Mouse (Mus musculus) CH12.LX (cell line): ENCODE results near the gene Lrrc8b. TPM values are rescaled to one million over a fixed set of nuclear protein-coding genes. Genes with fewer than 3 reads are reported as not detected.
A peak's percentile ranks its signal among the peaks of the same experiment; 100 is the strongest.

Experiments used
- DNase-seq: peaks from one replicate; pipeline ENCODE4 v3.0.0-alpha.2; 2013; ENCODE audit errors: extremely low read depth
- H3K27ac ChIP-seq: 2 replicates; pipeline ENCODE4 v1.5.1; 2012; ENCODE audit warnings: low read depth, mild to moderate bottlenecking, control low read depth, moderate library complexity; ENCODE audit not compliant: insufficient read depth
- H3K27me3 ChIP-seq: replicated peaks from 2 replicates; pipeline ENCODE3; 2012; ENCODE audit warnings: inconsistent platforms
- H3K36me3 ChIP-seq, 2 experiments: replicated peaks in 1 of 2; 2 replicates each; pipeline versions ENCODE3 to v1.6.1; 2012; ENCODE audit warnings: inconsistent platforms in 1 of 2, low read length in 1 of 2, mild to moderate bottlenecking in 1 of 2, mixed read lengths in 1 of 2, moderate library complexity in 1 of 2; ENCODE audit not compliant: control insufficient read depth in 1 of 2, insufficient read depth in 1 of 2
- H3K4me1 ChIP-seq, 2 experiments: 2 replicates each; pipeline ENCODE4 v1.6.1; 2012; ENCODE audit warnings: inconsistent platforms in 1 of 2, moderate library complexity in 1 of 2; ENCODE audit not compliant: insufficient read depth in 2 of 2, control insufficient read depth in 1 of 2
- H3K4me2 ChIP-seq: 2 replicates; pipeline ENCODE4 v1.6.1; 2012; ENCODE audit warnings: low read depth, mild to moderate bottlenecking, control low read depth; ENCODE audit not compliant: poor library complexity, insufficient read depth, severe bottlenecking
- H3K4me3 ChIP-seq, 3 experiments: fragments of 150-350 bp in 1 of 3; sonication (generic) in 1 of 3; replicated peaks in 1 of 3; 2 replicates each; pipeline versions ENCODE3 to v1.5.1; 2011 to 2012; ENCODE audit warnings: low read depth in 2 of 3, low read length in 2 of 3, mild to moderate bottlenecking in 2 of 3, moderate library complexity in 2 of 3, control low read depth in 1 of 3, improper control_type of control experiment in 1 of 3, inconsistent platforms in 1 of 3, mixed read lengths in 1 of 3; ENCODE audit not compliant: poor library complexity in 1 of 3
- H3K79me2 ChIP-seq: replicated peaks from 2 replicates; pipeline ENCODE4 v1.6.1; 2012; ENCODE audit warnings: mild to moderate bottlenecking, moderate library complexity; ENCODE audit not compliant: control insufficient read depth, poor library complexity, insufficient read depth, severe bottlenecking; ENCODE audit errors: extremely low read depth
- H3K9ac ChIP-seq: 2 replicates; pipeline ENCODE4 v1.6.1; 2012; ENCODE audit warnings: low read depth, mild to moderate bottlenecking, control low read depth, moderate library complexity; ENCODE audit not compliant: insufficient read depth
- H3K9me3 ChIP-seq: replicated peaks from 2 replicates; pipeline ENCODE3; 2012; ENCODE audit warnings: low read length, inconsistent platforms, mixed read lengths
- BHLHE40 ChIP-seq: IDR thresholded peaks from 2 replicates; pipeline ENCODE4 v1.6.1; 2011; ENCODE audit warnings: mild to moderate bottlenecking, low read depth, low read length, improper control_type of control experiment
- CHD1 ChIP-seq: IDR thresholded peaks from 2 replicates; pipeline ENCODE4 v1.6.1; 2012; ENCODE audit warnings: low read depth, low read length, improper control_type of control experiment, inconsistent platforms
- CTCF ChIP-seq, 2 experiments: IDR thresholded peaks in 1 of 2; conservative IDR thresholded peaks in 1 of 2; 2 replicates each; pipeline ENCODE4 v1.5.1; 2011 to 2012; ENCODE audit warnings: low read depth in 2 of 2, low read length in 2 of 2, improper control_type of control experiment in 1 of 2, inconsistent platforms in 1 of 2, mild to moderate bottlenecking in 1 of 2, moderate library complexity in 1 of 2
- ELF1 ChIP-seq: IDR thresholded peaks from 2 replicates; pipeline ENCODE4 v1.6.1; 2014; ENCODE audit warnings: low read depth, mild to moderate bottlenecking, inconsistent platforms, low read length, improper control_type of control experiment
- EP300 ChIP-seq: IDR thresholded peaks from 2 replicates; pipeline ENCODE4 v1.6.1; 2011; ENCODE audit warnings: low read length, improper control_type of control experiment
- ETS1 ChIP-seq: conservative IDR thresholded peaks from 2 replicates; pipeline ENCODE4 v1.6.1; 2012; ENCODE audit warnings: low read depth, mild to moderate bottlenecking, inconsistent platforms, low read length, improper control_type of control experiment, moderate library complexity
- GABPA ChIP-seq: IDR thresholded peaks from 2 replicates; pipeline ENCODE4 v1.6.1; 2012; ENCODE audit warnings: low read depth, low read length, improper control_type of control experiment, inconsistent platforms; ENCODE audit not compliant: insufficient replicate concordance
- HCFC1 ChIP-seq: IDR thresholded peaks from 2 replicates; pipeline ENCODE4 v1.6.1; 2012; ENCODE audit warnings: low read depth, mild to moderate bottlenecking, inconsistent platforms, low read length, improper control_type of control experiment
- IRF4 ChIP-seq: IDR thresholded peaks from 2 replicates; pipeline ENCODE4 v1.6.1; 2014; ENCODE audit warnings: low read depth, mild to moderate bottlenecking, inconsistent platforms, low read length, improper control_type of control experiment
- JUN ChIP-seq: IDR thresholded peaks from 2 replicates; pipeline ENCODE4 v1.6.1; 2011; ENCODE audit warnings: low read depth, mild to moderate bottlenecking, low read length, improper control_type of control experiment, moderate library complexity; ENCODE audit not compliant: insufficient read depth
- JUND ChIP-seq: conservative IDR thresholded peaks from 2 replicates; pipeline ENCODE4 v1.6.1; 2011; ENCODE audit warnings: low read depth, low read length, improper control_type of control experiment
- MAFK ChIP-seq: IDR thresholded peaks from 2 replicates; pipeline ENCODE4 v1.6.1; 2011; ENCODE audit warnings: low read length, improper control_type of control experiment; ENCODE audit not compliant: insufficient replicate concordance
- MAX ChIP-seq: IDR thresholded peaks from 2 replicates; pipeline ENCODE4 v1.6.1; 2011; ENCODE audit warnings: low read length, improper control_type of control experiment
- MEF2A ChIP-seq: IDR thresholded peaks from 2 replicates; pipeline ENCODE4 v1.6.1; 2014; ENCODE audit warnings: low read depth, mild to moderate bottlenecking, inconsistent platforms, low read length, improper control_type of control experiment, borderline replicate concordance
- MXI1 ChIP-seq: IDR thresholded peaks from 2 replicates; pipeline ENCODE4 v1.6.1; 2011; ENCODE audit warnings: mild to moderate bottlenecking, low read depth, low read length, improper control_type of control experiment
- NELFE ChIP-seq: IDR thresholded peaks from 2 replicates; pipeline ENCODE4 v1.6.1; 2011; ENCODE audit warnings: low read depth, low read length, improper control_type of control experiment
- PAX5 ChIP-seq: IDR thresholded peaks from 2 replicates; pipeline ENCODE4 v1.6.1; 2012; ENCODE audit warnings: low read length, inconsistent platforms, mixed read lengths
- POLR2AphosphoS2 ChIP-seq: IDR thresholded peaks from 2 replicates; pipeline ENCODE4 v1.6.1; 2011; ENCODE audit warnings: low read depth, low read length, improper control_type of control experiment
- RAD21 ChIP-seq: IDR thresholded peaks from 2 replicates; pipeline ENCODE4 v1.6.1; 2011; ENCODE audit warnings: low read depth, mild to moderate bottlenecking, low read length, improper control_type of control experiment, moderate library complexity
- RCOR1 ChIP-seq: conservative IDR thresholded peaks from 2 replicates; pipeline ENCODE4 v1.6.1; 2012; ENCODE audit warnings: low read depth, mild to moderate bottlenecking, inconsistent platforms, low read length, improper control_type of control experiment
- SIN3A ChIP-seq: IDR thresholded peaks from 2 replicates; pipeline ENCODE4 v1.6.1; 2012; ENCODE audit warnings: low read length, improper control_type of control experiment, inconsistent platforms
- SMC3 ChIP-seq: IDR thresholded peaks from 2 replicates; pipeline ENCODE4 v1.6.1; 2011; ENCODE audit warnings: low read depth, low read length, improper control_type of control experiment
- TBP ChIP-seq: conservative IDR thresholded peaks from 2 replicates; pipeline ENCODE4 v1.6.1; 2011; ENCODE audit warnings: low read depth, low read length, improper control_type of control experiment
- TCF12 ChIP-seq: IDR thresholded peaks from 2 replicates; pipeline ENCODE4 v1.6.1; 2014; ENCODE audit warnings: low read depth, mild to moderate bottlenecking, inconsistent platforms, low read length, improper control_type of control experiment
- UBTF ChIP-seq: IDR thresholded peaks from 2 replicates; pipeline ENCODE4 v1.6.1; 2012; ENCODE audit warnings: low read depth, mild to moderate bottlenecking, inconsistent platforms, low read length, improper control_type of control experiment, moderate library complexity
- USF1 ChIP-seq: IDR thresholded peaks from 2 replicates; pipeline ENCODE4 v1.6.1; 2014; ENCODE audit warnings: low read depth, mild to moderate bottlenecking, inconsistent platforms, low read length, improper control_type of control experiment
- USF2 ChIP-seq: conservative IDR thresholded peaks from 2 replicates; pipeline ENCODE4 v1.6.1; 2011; ENCODE audit warnings: low read depth, low read length, improper control_type of control experiment
- ZC3H11A ChIP-seq: IDR thresholded peaks from 2 replicates; pipeline ENCODE4 v1.6.1; 2012; ENCODE audit warnings: low read depth, mild to moderate bottlenecking, inconsistent platforms, low read length, improper control_type of control experiment
- ZKSCAN1 ChIP-seq: IDR thresholded peaks from 2 replicates; pipeline ENCODE4 v1.6.1; 2012; ENCODE audit warnings: low read depth, inconsistent platforms, low read length, improper control_type of control experiment, borderline replicate concordance
- ZNF384 ChIP-seq: IDR thresholded peaks from 2 replicates; pipeline ENCODE4 v1.6.1; 2012; ENCODE audit warnings: low read depth, low read length, improper control_type of control experiment, inconsistent platforms
- dilution Hi-C: fragments of 300-500 bp; cut with MboI; formaldehyde crosslinking; loops from 2 replicates; pipeline ENCODE4 v1.14.3; 2020; ENCODE audit warnings: low sequenced_read_pairs; ENCODE audit not compliant: extremely low pct_unique_long_range_greater_than_20kb, extremely low pct_ligation_motif_present
- in situ Hi-C: fragments of 300-500 bp; cut with MboI; formaldehyde crosslinking; loops from 3 replicates; pipeline ENCODE4 v1.14.3; 2019; ENCODE audit warnings: low sequenced_read_pairs, low pct_ligation_motif_present, low pct_unique_long_range_greater_than_20kb, mixed read lengths
- polyA plus RNA-seq: library from polyadenylated mRNA; unstranded; fragments of >175 nt; gene quantifications from 2 replicates; pipeline ENCODE4 v1.2.1, GENCODE M21; 2012; ENCODE audit warnings: low read depth; ENCODE audit not compliant: insufficient read length
- total RNA-seq, 2 experiments: library from RNA; depleted of rRNA; stranded (reverse); fragments of 300-350 nt in 1 of 2; fragments of >200 nt in 1 of 2; gene quantifications; 2 replicates each; pipeline ENCODE4 v1.2.3; 2012 to 2014

Gene Lrrc8b
- total and polyA plus RNA-seq, 3 experiments, result 0.21 to 0.40 (median 0.40) TPM

- no peak for TF ChIP-seq TCF12
- TF ChIP-seq ELF1, result no peak
- TF ChIP-seq RAD21, result no peak
- TF ChIP-seq POLR2AphosphoS2, result no peak
- TF ChIP-seq CHD1, result no peak
- no peak for TF ChIP-seq USF1
- TF ChIP-seq PAX5, result no peak
- no peak for TF ChIP-seq GABPA
- no peak for TF ChIP-seq SMC3
- TF ChIP-seq HCFC1, result no peak
- no peak for TF ChIP-seq ZNF384
- TF ChIP-seq TBP, result no peak
- TF ChIP-seq ETS1, result no peak
- TF ChIP-seq BHLHE40, result no peak
- TF ChIP-seq RCOR1, result no peak
- no peak for TF ChIP-seq IRF4
- no peak for TF ChIP-seq ZC3H11A
- TF ChIP-seq JUND, result no peak
- TF ChIP-seq, all 38 proteins: peak for 0
These were observed 16.6 kb upstream of the Lrrc8b start for GRCm38 (mm10) chr5:105398966-105399365.

GRCm38 (mm10) chr5:105399631-105400423 is 15.7 kb upstream of the Lrrc8b start:
- in situ Hi-C loops, result loop anchor here (10.0 kb wide), 1 partner anchor 285 kb away; no protein-coding TSS in a partner anchor
- TF ChIP-seq SIN3A, result no peak
- TF ChIP-seq CTCF (conservative IDR thresholded peaks at IDR 0.05 in 1 of 2, IDR thresholded peaks at IDR 0.05 in 1 of 2; ENCODE audit: low read depth in 2 of 2, low read length in 2 of 2), result peak; percentile 70 to 85
- TF ChIP-seq HCFC1, result no peak
- TF ChIP-seq UBTF, result no peak
- TF ChIP-seq ZKSCAN1, result no peak
- TF ChIP-seq ZC3H11A, result peak; percentile 5; the same call in 1 of the 2 replicates
- 0 out of 2 replicates have a peak, but pooled peaks have one; percentile 20 for TF ChIP-seq EP300
- peak; percentile 75 for TF ChIP-seq RAD21
- TF ChIP-seq MAX, result no peak
- no peak for TF ChIP-seq ETS1
- TF ChIP-seq NELFE, result no peak
- TF ChIP-seq JUN, result no peak
- no peak for TF ChIP-seq USF1
- TF ChIP-seq USF2, result no peak
- no peak for TF ChIP-seq ELF1
- TF ChIP-seq GABPA, result no peak
- peak; percentile 64 for TF ChIP-seq SMC3
- TF ChIP-seq TCF12, result no peak
- TF ChIP-seq MAFK, result no peak
- no peak for TF ChIP-seq MXI1
- no peak for TF ChIP-seq MEF2A
- TF ChIP-seq CHD1, result no peak
- no peak for TF ChIP-seq TBP

More at GRCm38 (mm10) chr5:105398966-105399365, 16.6 kb upstream of the Lrrc8b start:
- DNase-seq, result no peak
- Histone ChIP-seq H3K4me1 (peaks cover 0 to 19% of the 10 kb centered on the region in 2 experiments; a peak in 2 of 4 replicates), H3K36me3 (no peaks in the 10 kb centered on the region), H3K27me3 (no peaks in the 10 kb centered on the region), H3K9ac (no peak overlapping the region), H3K9me3 (peaks cover 2% of the 10 kb centered on the region), H3K4me3 (no peak overlapping the region), H3K79me2 (no peaks in the 10 kb centered on the region), H3K4me2 (no peak overlapping the region), H3K27ac (no peak overlapping the region)
- in situ Hi-C loops, result no loop called here
- dilution Hi-C loops, result no loop called here

More at GRCm38 (mm10) chr5:105399631-105400423, 15.7 kb upstream of the Lrrc8b start:
- peak overlapping the region; percentile 45 for H3K4me2 ChIP-seq
- H3K4me3 ChIP-seq, result peak overlapping the region; percentile 3 to 32 (median 3)
- H3K27ac ChIP-seq, result no peak overlapping the region
- H3K9me3 ChIP-seq, result no peaks in the 10 kb centered on the region
- H3K27me3 ChIP-seq, result no peaks in the 10 kb centered on the region
- no peaks in the 10 kb centered on the region for H3K79me2 ChIP-seq
- no peaks in the 10 kb centered on the region for H3K36me3 ChIP-seq
- DNase-seq, result peak; percentile 69
- peaks cover 0 to 19% of the 10 kb centered on the region in 2 experiments; a peak in 2 of 4 replicates for H3K4me1 ChIP-seq
- dilution Hi-C loops, result no loop called here
- H3K9ac ChIP-seq, result no peak overlapping the region; the same call in 1 of the 2 replicates
